Mouse (Mus musculus) ovary, postnatal 10 days (tissue): ENCODE results near the gene Ppp1r9a.

Experiments
- DNase-seq: peaks from one replicate; pipeline ENCODE4 v3.0.0; 2022; ENCODE audit warnings: low spot score

Gene Ppp1r9a

DNA sequence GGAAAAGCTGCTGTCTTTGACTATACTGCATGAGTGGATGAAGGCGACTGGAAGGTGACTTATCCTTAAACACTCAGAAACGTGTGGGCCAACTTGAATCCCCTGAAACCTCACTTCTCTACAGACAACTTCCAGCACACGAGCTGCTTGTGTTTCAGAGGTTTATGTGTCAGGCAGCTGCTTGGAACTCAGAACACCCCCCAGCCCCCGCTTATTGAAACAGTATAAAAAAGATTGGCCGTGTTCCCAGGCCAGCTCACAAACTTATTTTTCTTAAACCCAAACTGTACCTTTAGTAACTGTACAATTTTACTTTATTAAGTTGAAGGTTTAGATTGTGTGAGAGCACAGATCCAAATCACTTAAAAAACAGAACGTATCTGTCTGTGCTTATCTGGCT is 53.9 kb downstream of the Ppp1r9a start:
- no peak for DNase-seq

DNA sequence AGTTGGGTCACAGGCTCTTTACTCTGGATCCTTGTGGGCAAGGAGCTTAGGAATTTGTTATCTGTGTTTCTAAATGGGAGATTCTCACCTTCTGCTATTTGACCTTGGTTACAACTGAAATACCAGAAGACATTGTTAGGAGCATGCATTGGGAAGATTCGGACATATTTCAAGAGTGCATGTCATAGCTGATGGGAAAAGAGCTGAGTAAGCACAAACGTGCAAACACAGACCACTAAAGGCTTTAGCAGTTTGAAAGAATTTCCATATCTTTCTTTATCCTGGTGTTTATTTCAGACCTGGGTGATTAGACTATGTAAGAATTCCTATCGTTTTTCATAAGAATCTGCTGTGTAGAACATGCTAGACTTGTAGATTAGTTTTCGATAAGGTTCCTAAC is 59.5 kb downstream of the Ppp1r9a start:
- DNase-seq: no peak

DNA sequence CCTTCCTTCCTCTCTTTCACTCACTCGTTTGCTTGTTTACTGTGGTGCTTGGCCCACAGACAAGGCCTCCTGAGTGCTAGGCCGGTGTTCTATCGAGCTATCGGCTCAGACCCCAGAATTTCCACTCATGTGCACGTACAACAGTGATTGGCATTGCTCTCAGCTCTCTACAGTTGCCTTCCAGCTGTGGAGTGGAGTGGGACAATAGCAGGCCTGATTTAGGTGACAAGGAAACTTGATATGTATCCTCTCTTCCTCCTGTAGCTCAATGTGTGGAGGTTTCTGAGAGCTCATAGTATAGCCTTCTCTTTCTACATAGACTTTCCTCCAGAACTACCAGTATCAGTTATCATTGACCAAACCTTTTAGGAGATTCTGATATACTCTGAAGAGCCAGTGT is 60.3 kb downstream of the Ppp1r9a start:
- DNase-seq: no peak

DNA sequence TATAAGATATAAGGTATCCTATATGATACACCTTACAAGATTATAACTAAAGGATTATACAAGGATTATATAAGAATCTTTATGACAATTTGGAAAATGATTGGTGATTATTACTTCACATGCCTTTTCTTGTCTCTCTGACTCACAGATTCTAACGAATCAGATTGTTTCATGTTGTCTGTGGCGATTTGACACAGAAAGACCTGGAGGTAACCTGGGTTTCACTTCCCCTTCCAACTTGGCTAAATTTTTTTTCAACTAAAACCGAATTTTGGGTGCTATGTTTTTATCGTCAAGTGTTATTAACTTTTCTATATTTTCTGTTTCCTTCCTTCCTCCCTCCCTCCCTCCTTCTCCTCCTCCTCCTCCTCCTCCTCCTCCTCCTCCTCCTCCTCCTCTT is 64.5 kb downstream of the Ppp1r9a start:
- no peak for DNase-seq

DNA sequence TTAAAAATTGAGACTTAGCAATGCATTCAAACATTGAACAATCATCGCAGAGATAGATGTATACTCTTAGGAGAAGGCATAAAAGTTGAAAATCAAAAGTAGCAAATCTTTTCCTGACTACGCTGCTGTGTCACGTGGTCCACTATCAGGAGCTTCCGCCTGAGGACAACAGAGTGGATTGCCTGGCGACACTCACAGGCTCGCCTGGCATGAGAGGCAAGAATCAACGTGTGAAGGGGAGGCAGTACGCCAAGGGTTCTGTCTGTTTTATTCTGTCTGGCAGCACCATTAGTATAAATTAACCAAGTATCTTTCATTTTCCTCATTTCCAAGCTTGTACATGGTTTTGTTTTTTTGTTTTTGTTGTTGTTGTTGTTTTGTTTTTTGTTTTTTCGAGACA is 68.5 kb downstream of the Ppp1r9a start:
- DNase-seq: no peak

DNA sequence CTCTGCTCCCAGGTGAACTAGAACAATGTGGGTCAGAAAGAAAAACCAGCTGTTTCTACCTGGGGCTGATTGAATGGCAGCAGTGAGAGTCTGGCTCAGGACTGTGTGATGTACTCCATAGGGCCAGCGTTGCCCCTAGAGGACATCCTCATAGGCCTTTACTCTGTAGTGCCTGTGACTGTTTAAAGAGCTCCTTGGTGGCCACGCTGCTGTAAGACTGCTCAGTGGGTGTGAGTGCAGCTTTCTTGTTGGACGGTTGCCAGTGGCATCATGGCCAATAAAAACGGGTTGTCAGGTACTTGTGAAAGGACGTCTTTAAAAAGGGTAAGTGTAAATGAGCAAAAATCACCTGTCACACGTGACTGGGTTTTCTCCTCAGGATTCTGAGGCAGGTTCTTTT is 70.1 kb downstream of the Ppp1r9a start:
- no peak for DNase-seq

DNA sequence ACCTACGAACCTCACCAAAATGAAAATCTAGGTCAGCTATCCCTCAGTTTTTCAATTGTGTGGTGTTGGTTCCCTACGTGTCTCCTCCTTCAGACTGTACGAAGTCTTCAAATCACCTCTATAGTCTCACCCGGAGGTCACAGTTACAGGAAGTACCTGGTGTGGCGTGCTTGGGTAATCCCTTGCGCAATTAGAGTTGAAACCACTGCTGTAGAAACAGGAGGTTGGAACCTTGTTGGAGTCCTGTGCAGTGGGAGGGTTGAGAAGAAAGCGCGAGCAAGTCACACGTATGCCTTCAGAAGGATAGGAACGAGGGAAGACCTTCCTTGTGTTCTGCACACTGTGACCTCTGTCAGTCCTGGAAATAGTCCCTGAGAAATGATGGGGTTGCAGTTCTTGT is 70.6 kb downstream of the Ppp1r9a start:
- no peak for DNase-seq

DNA sequence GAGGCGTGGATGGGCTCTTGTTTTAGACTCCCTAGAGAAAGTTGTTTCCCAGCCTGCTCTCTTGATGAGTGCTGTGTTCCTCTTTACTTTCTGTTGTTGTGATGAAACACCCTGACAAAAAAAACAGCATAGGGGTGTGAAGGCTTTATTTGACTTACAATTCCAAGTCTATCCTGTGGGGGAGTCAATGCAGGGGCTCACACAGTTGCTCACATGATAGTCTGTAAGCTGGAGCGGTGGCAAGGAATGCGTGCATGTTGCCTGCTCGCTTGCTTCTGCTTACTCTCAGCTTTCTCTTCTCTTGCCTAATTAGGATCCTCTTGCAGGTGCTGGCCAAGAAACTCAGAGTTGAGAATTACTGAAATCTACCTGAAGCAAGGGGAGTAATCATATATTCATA is 74.8 kb downstream of the Ppp1r9a start:
- DNase-seq: no peak

DNA sequence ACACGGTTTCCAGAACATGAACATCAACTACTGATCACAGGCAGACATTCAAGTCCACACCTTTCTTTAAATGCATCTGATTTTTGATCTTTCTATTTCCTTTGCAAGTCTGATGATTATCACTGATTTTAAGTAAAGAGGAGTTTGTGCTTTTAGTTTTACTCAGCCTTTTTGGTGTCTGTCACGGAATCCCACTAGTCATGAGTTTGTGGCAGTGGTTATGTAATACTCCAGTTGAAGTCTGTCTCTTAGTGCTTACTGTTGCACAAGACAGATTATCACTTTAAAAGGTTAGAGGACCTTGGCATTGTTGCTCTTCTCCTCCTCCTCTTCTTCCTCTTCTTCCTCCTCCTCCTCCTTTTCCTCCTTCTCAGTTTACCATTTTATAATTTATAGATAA is 75.5 kb downstream of the Ppp1r9a start:
- DNase-seq: no peak

DNA sequence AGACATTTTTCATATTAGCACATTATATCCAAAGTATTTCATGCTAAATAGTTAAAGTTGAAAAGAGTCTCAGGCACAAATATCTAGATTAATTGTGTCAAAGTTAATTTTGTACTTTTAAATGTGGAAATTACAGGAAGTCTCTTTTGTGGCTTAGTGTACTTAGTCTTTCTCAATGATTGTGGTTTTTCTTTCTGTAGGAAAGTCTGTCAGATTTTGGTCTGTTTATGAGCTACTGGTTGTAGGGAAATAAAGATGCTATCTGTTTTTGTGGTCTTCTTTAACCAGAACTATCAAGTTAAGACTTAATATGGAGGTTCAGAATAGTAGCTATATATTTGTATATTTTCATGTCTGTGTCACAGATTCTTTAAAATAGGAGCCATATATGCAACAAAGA is 76.2 kb downstream of the Ppp1r9a start:
- no peak for DNase-seq

DNA sequence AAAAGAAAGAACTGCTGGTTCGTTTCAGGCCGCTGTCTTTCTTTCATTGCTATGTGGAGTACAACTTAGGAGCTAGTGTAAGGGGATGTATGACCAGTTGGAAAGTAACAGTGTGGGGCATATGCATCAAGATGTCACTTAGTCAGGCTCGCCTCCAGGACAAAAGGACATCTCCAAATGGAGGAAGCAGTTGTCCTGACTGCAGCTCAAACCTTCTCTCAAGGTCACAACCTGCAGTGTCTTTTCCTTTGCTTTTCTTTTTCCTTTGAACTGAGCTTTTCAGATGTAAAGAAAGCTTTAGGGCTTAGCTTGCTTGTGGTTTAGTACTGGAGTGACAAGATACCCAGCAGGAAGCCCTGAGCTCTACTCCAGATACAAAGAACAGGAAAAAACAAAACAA is 77.4 kb downstream of the Ppp1r9a start:
- DNase-seq: no peak

DNA sequence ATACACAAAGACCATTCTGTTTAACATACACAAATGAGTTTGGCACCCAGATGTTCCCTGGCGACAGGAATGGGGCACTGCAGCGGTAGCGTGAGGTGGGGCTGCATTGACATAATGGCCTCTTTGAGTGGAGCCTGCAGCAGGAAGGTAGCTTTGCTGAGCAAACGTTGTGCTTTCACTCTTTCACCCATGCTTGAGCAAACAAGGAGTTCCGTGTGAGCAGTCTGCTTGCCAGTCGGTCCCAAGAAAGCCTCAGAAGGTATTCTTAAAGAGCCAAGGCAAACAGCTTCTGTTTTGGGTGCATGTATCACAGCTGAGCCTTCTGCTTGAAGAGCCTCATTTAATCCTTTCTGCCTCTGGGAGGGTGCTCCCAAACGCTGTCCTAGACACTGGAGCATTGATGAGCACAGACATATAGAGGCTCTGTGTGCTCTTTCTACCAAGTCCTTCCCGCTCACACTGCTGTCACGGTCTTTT is 80.0 kb downstream of the Ppp1r9a start:
- DNase-seq: no peak

DNA sequence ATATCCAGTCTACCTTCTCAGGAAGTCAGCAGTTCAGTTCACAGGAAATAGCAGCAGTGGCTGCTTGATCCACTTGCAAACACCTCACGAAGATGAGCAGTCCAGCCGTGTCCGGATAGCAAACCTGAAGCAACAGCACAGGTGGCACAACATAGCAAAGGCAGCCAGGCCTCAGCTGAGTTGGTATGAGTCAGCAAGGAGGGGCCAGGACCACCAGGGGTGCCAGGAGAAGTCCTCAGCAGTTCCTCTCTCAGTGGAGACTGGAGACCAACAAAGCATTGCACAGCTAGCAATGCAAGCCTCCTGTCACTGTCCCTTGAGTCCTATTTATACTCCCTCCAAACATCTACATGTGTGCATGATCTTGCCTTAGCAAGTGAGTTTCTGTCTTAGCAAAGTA is 83.0 kb downstream of the Ppp1r9a start:
- DNase-seq: no peak

DNA sequence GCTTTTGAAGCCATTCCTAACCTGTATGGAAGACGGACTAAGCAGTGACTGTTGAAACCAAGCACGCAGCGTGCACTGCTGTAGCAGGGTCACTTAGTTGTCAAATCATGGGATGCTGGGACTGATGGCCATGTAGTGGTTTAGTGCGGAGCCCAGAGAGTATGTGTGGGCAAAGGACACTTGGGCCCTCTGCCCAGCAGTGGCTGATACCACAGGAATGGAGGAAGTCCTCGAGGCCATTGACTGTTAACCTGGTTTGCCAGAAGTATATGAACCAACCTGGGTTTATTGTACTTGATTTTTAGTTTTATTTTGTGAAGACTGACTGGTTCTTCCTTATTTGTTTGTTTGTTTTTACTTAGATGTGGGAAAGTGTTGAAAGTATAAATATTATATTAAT is 84.4 kb downstream of the Ppp1r9a start:
- DNase-seq: no peak

DNA sequence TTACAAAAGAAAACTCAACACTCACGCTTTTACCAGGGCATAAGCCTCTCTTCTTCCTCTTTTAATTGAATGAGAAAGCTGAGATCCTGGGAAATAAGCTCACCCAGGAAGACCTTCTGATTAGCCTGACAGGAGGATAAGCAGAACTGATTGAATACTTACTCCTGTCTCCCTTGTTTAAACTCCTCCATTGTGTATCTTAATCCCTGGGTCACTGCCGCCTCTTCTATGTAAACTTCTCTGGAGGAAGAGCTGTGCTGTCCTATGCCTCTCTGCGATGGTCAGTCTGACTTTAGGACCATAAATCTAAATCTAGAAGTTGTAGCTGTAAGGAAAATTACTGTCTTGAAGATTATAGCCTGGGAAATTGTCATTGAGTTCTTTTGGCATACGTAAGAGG is 86.0 kb downstream of the Ppp1r9a start:
- DNase-seq: no peak

DNA sequence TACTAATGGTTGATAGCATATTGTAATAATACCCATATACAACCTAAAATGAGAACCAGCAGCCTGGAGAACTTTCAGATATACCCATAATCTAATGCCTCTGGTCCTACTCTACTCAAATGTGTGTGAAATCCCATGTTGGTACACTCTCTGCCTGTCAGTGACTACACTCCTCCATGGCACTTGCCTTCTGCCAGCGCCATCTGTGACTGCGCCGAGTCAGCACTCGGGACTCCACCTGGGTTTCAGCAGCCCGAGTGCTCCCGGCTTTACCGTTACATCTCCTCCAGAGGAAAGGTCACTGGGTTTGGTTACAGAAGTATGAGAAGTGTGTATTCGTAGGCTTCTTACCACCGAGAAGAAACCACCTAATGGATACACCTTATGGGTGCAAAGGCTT is 89.6 kb downstream of the Ppp1r9a start:
- DNase-seq: no peak

DNA sequence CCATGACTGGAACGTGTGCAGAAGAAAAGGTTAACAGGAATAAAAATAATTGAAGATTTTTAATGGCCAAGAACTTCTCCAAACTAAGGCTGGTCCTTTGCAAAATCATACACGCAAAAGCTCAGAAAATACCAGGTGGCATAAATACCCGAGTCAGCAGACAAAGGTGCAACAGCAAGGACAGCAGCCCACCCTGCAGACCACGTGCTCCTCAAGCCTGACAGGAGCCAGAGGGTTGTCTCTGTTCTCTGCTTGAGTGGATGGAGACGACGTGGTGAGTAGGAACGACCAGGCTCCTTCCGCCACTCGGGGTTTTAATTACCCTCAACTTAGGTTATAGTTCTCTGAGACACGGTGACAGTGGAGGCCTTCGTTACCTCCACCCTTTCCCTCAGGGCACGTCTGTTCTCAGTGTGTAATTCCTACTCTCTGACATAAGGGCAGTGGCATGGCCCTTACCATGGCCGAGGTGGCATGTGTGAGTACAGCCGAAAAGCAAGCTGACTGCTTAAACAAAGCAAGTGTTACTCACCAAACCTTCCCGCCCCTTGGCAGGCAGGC is 91.0 kb downstream of the Ppp1r9a start:
- no peak for DNase-seq

DNA sequence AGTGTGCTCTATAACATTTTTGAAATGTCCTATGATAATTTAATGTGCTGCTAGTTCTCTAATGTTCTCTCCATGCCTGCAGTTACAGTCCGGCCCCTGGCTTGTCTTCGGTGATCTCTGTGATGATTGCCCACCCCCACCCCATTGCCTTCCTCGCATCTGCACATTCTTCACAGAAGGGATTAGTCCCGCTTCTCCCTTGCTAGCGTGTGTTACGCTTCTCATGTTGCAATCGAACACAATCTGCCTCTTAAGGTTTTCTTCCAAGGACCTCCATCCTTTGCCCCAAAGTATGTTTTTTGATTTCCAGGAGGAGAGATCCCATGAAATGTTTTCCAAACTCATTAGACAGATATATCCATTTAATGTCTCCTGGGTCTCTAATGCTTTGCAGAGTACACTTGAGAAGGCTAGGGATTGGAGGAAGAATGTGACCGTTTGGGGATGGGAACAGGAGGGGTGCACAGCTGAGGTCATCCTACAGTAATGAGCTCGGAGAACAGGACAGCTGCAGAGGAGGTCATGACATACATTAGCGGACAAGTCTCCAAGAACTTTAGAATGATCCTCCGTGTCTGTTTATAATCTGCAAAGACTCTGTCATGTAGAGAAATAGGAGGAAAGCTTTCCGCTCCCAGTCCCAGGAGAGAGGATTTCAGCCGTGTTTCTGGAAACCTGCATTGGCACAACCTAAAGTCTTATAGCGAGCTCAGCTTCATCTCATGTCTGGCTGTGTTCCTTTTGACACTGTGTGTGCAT is 91.6 kb downstream of the Ppp1r9a start:
- DNase-seq: no peak

DNA sequence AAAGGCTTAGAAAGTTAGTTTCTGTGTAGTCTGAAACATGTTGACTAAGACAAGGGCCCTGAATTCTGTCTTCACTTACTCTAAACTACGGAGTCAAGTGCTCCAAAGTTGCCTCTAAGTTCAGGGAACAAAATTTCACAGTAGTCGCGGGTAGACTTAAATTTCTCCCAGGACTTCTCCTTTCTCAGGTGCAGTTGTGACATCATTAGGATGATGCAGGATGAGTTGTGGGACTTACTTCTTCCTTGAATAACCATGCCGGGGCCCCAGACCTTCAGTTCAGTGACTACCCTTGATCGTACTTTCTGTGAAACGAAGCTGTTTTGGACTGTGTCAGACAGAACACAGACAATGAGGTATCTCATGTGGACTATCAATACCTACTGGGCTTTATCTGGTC is 94.9 kb downstream of the Ppp1r9a start:
- DNase-seq: no peak

DNA sequence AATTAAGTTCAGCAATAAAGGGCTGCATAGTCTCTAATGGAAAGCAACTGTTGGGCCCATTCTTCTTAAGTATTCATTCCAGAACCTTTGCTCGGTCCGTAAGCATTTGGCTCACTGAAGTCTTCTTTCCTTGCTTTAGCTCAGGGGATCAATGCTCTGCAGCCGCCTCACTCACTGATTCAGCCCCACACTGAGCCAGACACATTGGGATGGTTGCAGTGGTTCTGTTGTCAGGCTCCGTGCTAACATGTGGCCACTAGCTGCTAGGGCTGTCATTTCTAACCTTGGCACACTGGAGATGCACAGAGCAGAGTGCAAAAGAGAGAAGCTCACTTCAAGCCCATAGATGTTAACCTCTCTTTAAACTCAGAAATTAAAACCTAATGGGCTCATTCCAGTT is 96.2 kb downstream of the Ppp1r9a start:
- DNase-seq: no peak

DNA sequence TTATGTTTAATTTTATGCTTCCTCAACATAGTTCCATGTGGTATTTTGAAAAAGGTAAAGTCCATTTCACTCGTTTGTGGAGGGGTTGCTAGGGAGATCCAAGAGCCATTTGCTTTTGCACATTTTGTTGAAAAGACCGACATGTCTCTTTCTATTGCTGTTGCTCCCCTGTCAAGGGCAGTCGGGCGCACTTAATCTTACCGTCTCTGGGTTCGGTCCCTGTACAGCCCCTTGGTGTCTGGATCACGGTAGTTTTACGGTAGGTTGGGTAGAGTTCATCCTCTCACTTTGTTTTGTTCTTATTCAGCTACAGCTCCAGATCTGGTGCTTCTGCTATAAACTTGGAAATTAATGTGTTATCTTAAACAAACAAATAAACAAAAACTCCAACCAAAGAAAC is 98.1 kb downstream of the Ppp1r9a start:
- DNase-seq: no peak

DNA sequence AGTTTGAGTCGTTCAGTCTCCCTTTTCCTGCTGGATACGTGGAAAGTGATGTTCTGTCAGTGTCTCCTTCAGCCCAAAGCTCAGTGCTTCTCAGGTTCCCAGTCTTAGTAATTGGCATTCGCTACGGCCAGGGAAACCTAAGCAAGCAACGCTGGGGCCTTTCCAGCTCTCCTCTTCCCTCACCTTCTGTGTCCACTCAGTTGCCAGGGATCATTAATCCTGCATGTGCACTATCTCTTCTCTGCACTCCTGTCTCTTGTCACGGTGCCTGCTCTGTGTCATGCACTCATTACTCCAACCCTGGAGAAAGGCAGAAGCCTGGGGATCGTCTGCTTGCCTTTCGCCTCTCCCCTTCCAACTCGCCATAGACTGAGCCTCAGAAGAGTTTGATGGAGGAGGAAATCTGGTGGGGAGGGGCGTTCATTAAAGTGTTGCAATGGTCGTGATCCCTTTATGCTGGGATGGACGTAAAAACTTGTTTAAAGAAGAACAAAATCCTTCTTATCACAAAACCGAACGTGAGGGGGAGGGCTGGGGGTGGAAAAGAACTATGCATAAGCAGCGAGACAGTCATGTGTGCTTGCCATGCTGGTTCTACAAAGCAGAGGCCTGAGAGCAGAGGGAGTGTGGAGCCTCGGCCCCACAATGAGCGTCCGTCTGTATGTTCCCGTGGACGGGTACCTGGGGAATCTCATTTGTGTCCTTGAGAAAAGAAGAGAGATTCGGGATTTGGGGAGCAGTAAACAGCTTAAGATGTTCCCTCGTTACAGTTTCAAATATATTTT is 103.0 kb downstream of the Ppp1r9a start:
- DNase-seq: no peak

DNA sequence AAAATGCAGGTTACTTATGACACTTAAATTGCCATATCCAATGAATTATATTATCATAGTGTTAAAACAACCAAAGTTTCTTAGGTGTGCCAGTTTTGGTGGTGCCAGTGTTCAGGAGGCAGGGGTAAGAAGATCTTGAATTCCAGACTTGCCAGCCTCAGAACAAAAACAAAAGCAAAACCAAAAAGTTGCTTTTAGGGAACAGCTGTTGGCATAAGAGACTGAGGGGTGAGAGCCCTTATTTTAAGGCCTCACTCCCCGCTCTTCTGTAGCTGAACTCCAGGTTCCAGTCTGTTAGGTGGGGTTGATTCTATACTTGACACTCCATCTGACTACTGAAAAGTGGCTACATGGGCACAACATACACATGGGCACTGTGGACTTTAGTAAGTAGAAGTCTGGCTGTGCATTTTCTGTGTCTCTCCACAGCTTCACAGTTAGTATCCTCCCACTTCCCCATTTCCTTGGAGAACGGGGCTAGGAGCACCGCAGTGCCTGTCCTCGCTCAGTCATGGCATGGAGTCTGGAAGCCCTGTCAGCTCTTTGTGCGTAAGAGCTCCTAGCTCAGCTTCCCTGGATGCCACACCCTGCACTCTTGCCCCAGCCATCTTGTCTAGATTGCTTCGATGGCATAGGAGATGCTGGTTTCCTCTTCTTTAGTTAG is 103.7 kb downstream of the Ppp1r9a start:
- no peak for DNase-seq
